Mouse (Mus musculus): ENCODE results near the gene Lin28b. TPM values are rescaled to one million over a fixed set of nuclear protein-coding genes. Genes with fewer than 3 reads are reported as not detected.
A peak's percentile ranks its signal among the peaks of the same experiment; 100 is the strongest.

The Lin28b gene
- polyA plus RNA-seq, 1 experiment from 2014 or later: 0.07 TPM

GRCm38 (mm10) chr10:45469027-45469996 is 16.9 kb downstream of the Lin28b start:
- no peak for TF ChIP-seq CTCF (IDR thresholded peaks at IDR 0.05; ENCODE audit: low read depth)
- no peak for TF ChIP-seq EP300 (optimal IDR thresholded peaks at IDR 0.05)
- peak overlapping the region; percentile 50 for H3K4me2 ChIP-seq (replicated peaks; ENCODE audit: low read depth)
- ATAC-seq (ENCODE audit: low FRiP score, low TSS enrichment) (no peak), DNase-seq (ENCODE audit: low spot score) (no peak)
- no peak overlapping the region for H3K27ac ChIP-seq (replicated peaks)
- 2% methylated on average over 21 of the region's 21 CpGs for WGBS
- no peaks in the 10 kb centered on the region for H3K36me3 ChIP-seq (ENCODE audit: control insufficient read depth, insufficient read depth, low read length)
- H3K9me3 ChIP-seq (ENCODE audit: control insufficient read depth, low read length): no peaks in the 10 kb centered on the region
- H3K27me3 ChIP-seq (ENCODE audit: control insufficient read depth, insufficient read depth, low read length): peaks cover 15% of the 10 kb centered on the region
- H3K4me3 ChIP-seq (ENCODE audit: low read depth, low read length): peak overlapping the region; percentile 27
- H3K9ac ChIP-seq (ENCODE audit: low read length): no peak overlapping the region
- H3K4me1 ChIP-seq (replicated peaks; ENCODE audit: control insufficient read depth, insufficient read depth): no peaks in the 10 kb centered on the region

GRCm38 (mm10) chr10:45468180-45468915 is 17.8 kb downstream of the Lin28b start:
- Histone ChIP-seq H3K9ac (ENCODE audit: low read length) (no peak overlapping the region), H3K4me1 (replicated peaks; ENCODE audit: control insufficient read depth, insufficient read depth) (no peaks in the 10 kb centered on the region), H3K27ac (replicated peaks) (no peak overlapping the region), H3K4me2 (replicated peaks; ENCODE audit: low read depth) (no peak overlapping the region), H3K9me3 (ENCODE audit: control insufficient read depth, low read length) (no peaks in the 10 kb centered on the region), H3K27me3 (ENCODE audit: control insufficient read depth, insufficient read depth, low read length) (peaks cover 15% of the 10 kb centered on the region), H3K4me3 (ENCODE audit: low read depth, low read length) (no peak overlapping the region), H3K36me3 (ENCODE audit: control insufficient read depth, insufficient read depth, low read length) (no peaks in the 10 kb centered on the region)
- ATAC-seq (ENCODE audit: low FRiP score, low TSS enrichment): no peak
- no peak for DNase-seq (ENCODE audit: low spot score)
- TF ChIP-seq EP300 (optimal IDR thresholded peaks at IDR 0.05) (no peak), CTCF (IDR thresholded peaks at IDR 0.05; ENCODE audit: low read depth) (no peak)
- WGBS: 27% methylated on average over 4 of the region's 4 CpGs

DNA sequence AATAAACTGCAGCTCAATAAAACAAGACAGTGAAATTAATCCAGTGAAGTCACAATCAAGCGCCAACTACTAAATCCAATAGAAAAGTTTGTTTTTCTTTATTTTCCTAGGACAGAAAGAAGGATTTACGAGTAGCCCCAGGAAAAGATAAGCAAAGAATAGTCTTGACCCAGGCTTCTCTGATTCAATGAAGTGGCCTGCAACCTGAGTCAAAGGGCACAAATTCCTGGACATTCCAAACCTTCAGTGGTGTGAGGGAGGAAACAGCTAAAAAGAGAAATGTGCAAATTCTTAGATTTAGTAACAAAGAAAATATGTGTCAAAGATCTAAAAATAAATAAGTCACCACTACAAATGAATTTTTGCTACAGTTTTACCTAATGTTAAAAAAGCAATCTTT is 27.6 kb downstream of the Lin28b start:
- WGBS: 54% methylated on average over 2 of the region's 2 CpGs
- H3K36me3 ChIP-seq (ENCODE audit: control insufficient read depth, insufficient read depth, low read length): no peaks in the 10 kb centered on the region
- H3K4me2 ChIP-seq (replicated peaks; ENCODE audit: low read depth): no peak overlapping the region
- H3K27me3 ChIP-seq (ENCODE audit: control insufficient read depth, insufficient read depth, low read length): no peaks in the 10 kb centered on the region
- ATAC-seq (ENCODE audit: low FRiP score, low TSS enrichment) (no peak), DNase-seq (ENCODE audit: low spot score) (no peak)
- TF ChIP-seq CTCF (IDR thresholded peaks at IDR 0.05; ENCODE audit: low read depth) (no peak), EP300 (optimal IDR thresholded peaks at IDR 0.05) (no peak)
- no peak overlapping the region for H3K4me3 ChIP-seq (ENCODE audit: low read depth, low read length)
- no peak overlapping the region for H3K27ac ChIP-seq (replicated peaks)
- no peaks in the 10 kb centered on the region for H3K9me3 ChIP-seq (ENCODE audit: control insufficient read depth, low read length)
- H3K4me1 ChIP-seq (replicated peaks; ENCODE audit: control insufficient read depth, insufficient read depth): no peaks in the 10 kb centered on the region
- no peak overlapping the region for H3K9ac ChIP-seq (ENCODE audit: low read length)

GRCm38 (mm10) chr10:45458074-45458473 is 28.1 kb downstream of the Lin28b start:
- no peak overlapping the region for H3K4me2 ChIP-seq (replicated peaks; ENCODE audit: low read depth)
- no peak for TF ChIP-seq CTCF (IDR thresholded peaks at IDR 0.05; ENCODE audit: low read depth)
- TF ChIP-seq EP300 (optimal IDR thresholded peaks at IDR 0.05): no peak
- ATAC-seq (ENCODE audit: low FRiP score, low TSS enrichment): no peak
- WGBS: 30% methylated on average over 2 of the region's 2 CpGs
- no peaks in the 10 kb centered on the region for H3K36me3 ChIP-seq (ENCODE audit: control insufficient read depth, insufficient read depth, low read length)
- no peak overlapping the region for H3K9ac ChIP-seq (ENCODE audit: low read length)
- DNase-seq (ENCODE audit: low spot score): no peak
- no peak overlapping the region for H3K4me3 ChIP-seq (ENCODE audit: low read depth, low read length)
- H3K4me1 ChIP-seq (replicated peaks; ENCODE audit: control insufficient read depth, insufficient read depth): no peaks in the 10 kb centered on the region
- H3K27me3 ChIP-seq (ENCODE audit: control insufficient read depth, insufficient read depth, low read length): no peaks in the 10 kb centered on the region
- H3K9me3 ChIP-seq (ENCODE audit: control insufficient read depth, low read length): no peaks in the 10 kb centered on the region
- H3K27ac ChIP-seq (replicated peaks): no peak overlapping the region

DNA sequence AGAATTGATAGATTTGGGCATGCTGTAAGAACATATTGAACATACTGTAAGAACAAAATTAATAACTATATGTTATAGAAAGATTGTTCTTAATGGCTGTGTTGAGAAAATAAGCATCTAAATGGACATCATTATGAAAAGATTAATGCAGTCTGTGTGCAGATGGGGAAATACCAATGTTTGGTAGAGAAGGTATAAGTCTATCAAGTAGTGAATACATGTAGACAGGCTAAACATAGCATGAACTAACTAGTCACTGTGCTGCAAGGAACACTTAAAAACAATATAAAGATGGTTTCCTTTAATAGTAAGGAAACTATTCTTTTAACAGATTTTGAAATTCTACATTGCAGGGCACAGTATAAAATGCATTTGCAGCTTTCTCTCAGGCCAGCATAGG is 39.6 kb downstream of the Lin28b start:
- Histone ChIP-seq H3K36me3 (ENCODE audit: control insufficient read depth, insufficient read depth, low read length) (no peaks in the 10 kb centered on the region), H3K4me1 (replicated peaks; ENCODE audit: control insufficient read depth, insufficient read depth) (no peaks in the 10 kb centered on the region), H3K27me3 (ENCODE audit: control insufficient read depth, insufficient read depth, low read length) (no peaks in the 10 kb centered on the region), H3K27ac (replicated peaks) (no peak overlapping the region), H3K4me3 (ENCODE audit: low read depth, low read length) (no peak overlapping the region), H3K9me3 (ENCODE audit: control insufficient read depth, low read length) (no peaks in the 10 kb centered on the region), H3K9ac (ENCODE audit: low read length) (no peak overlapping the region), H3K4me2 (replicated peaks; ENCODE audit: low read depth) (no peak overlapping the region)
- no peak for ATAC-seq (ENCODE audit: low FRiP score, low TSS enrichment)
- no peak for TF ChIP-seq CTCF (IDR thresholded peaks at IDR 0.05; ENCODE audit: low read depth)
- no peak for TF ChIP-seq EP300 (optimal IDR thresholded peaks at IDR 0.05)
- DNase-seq (ENCODE audit: low spot score): no peak

DNA sequence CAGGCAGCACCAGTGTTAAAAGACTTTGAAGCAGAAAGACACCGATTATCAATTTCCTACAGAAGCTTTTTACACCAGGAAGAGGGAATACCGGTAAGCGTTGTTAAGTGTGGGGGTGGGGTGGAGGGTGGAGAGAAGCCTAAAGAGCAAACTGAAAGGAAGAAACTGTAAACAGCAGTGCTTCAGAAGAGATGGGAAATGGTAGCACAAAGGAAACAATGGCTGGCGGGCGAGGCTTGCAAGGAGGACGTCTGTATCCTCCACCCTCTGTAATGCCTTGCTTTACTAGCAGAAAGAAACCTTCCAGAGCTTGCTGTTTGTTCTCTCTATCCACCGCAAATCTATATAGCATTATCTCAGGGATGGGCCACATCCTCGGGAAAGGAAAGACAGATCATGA is 40.0 kb downstream of the Lin28b start:
- TF ChIP-seq CTCF (IDR thresholded peaks at IDR 0.05; ENCODE audit: low read depth) (no peak), EP300 (optimal IDR thresholded peaks at IDR 0.05) (no peak)
- ATAC-seq (ENCODE audit: low FRiP score, low TSS enrichment): no peak
- no peak for DNase-seq (ENCODE audit: low spot score)
- WGBS: 6% methylated on average over 8 of the region's 8 CpGs
- no peaks in the 10 kb centered on the region for H3K9me3 ChIP-seq (ENCODE audit: control insufficient read depth, low read length)
- H3K27me3 ChIP-seq (ENCODE audit: control insufficient read depth, insufficient read depth, low read length): no peaks in the 10 kb centered on the region
- no peaks in the 10 kb centered on the region for H3K4me1 ChIP-seq (replicated peaks; ENCODE audit: control insufficient read depth, insufficient read depth)
- H3K9ac ChIP-seq (ENCODE audit: low read length): no peak overlapping the region
- no peak overlapping the region for H3K4me2 ChIP-seq (replicated peaks; ENCODE audit: low read depth)
- no peak overlapping the region for H3K27ac ChIP-seq (replicated peaks)
- no peak overlapping the region for H3K4me3 ChIP-seq (ENCODE audit: low read depth, low read length)
- no peaks in the 10 kb centered on the region for H3K36me3 ChIP-seq (ENCODE audit: control insufficient read depth, insufficient read depth, low read length)

All from stomach, postnatal 0 days (tissue).